Mouse (Mus musculus) liver, embryonic 11.5 days (tissue): ENCODE measurements at regions not wholly inside any gene's neighbourhood (a gene's known extent, or its start where the extent isn't known, plus 50 kb on each side); places are given as distances from the start of the nearest gene placed in this dataset.

Experiments
- ATAC-seq: fragments of 200-750 bp; cut with Nextera tagmentation; replicated peaks from 2 replicates; pipeline ENCODE4 v1.8.0; 2017; ENCODE audit warnings: moderate number of reproducible peaks, mild to moderate bottlenecking, moderate TSS enrichment, moderate library complexity; ENCODE audit not compliant: low FRiP score
- DNase-seq: peaks from one replicate; pipeline ENCODE4 v3.0.0-alpha.2; 2017; ENCODE audit warnings: low spot score
- H3K27ac ChIP-seq: fragments of 300-500 bp; sonication (generic); 2 replicates; pipeline ENCODE4 v1.5.1; 2014; ENCODE audit warnings: mild to moderate bottlenecking, low read depth, low read length, control low read depth
- H3K27me3 ChIP-seq: fragments of 300-500 bp; sonication (generic); replicated peaks from 2 replicates; pipeline ENCODE4 v1.6.1; 2014; ENCODE audit warnings: low read length, mixed read lengths; ENCODE audit not compliant: control insufficient read depth, insufficient read depth
- H3K36me3 ChIP-seq: fragments of 300-500 bp; sonication (generic); 2 replicates; pipeline ENCODE4 v1.6.1; 2014; ENCODE audit warnings: mild to moderate bottlenecking, low read length, moderate library complexity, mixed read lengths; ENCODE audit not compliant: control insufficient read depth, insufficient read depth
- H3K4me1 ChIP-seq: fragments of 300-500 bp; sonication (generic); replicated peaks from 2 replicates; pipeline ENCODE4 v1.6.1; 2014; ENCODE audit warnings: low read length, mixed read lengths; ENCODE audit not compliant: control insufficient read depth, insufficient read depth
- H3K4me2 ChIP-seq: fragments of 300-500 bp; sonication (generic); 2 replicates; pipeline ENCODE4 v1.6.1; 2014; ENCODE audit warnings: mild to moderate bottlenecking, control low read depth, moderate library complexity
- H3K4me3 ChIP-seq: fragments of 300-500 bp; sonication (generic); 2 replicates; pipeline ENCODE4 v1.5.1; 2014; ENCODE audit warnings: low read depth, low read length, control low read depth
- H3K9ac ChIP-seq: fragments of 300-500 bp; sonication (generic); 2 replicates; pipeline ENCODE4 v1.6.1; 2014; ENCODE audit warnings: low read depth, low read length, control low read depth
- H3K9me3 ChIP-seq: fragments of 300-500 bp; sonication (generic); 2 replicates; pipeline ENCODE4 v1.6.1; 2016; ENCODE audit warnings: low read length, inconsistent platforms, mixed read lengths; ENCODE audit not compliant: control insufficient read depth
- WGBS: fragments of 180-500 bp; shearing (Covaris S2); extraction: QIAGEN DNeasy Blood & Tissue Kit; methylation state at CpG from one replicate; pipeline ENCODE4 v1.1.7; 2014; 5-methylcytosine and 5-hydroxymethylcytosine counted together

GRCm38 (mm10) chr11:18495108-18495757 lies 523.6 kb downstream of the Meis1 start:
- no peak overlapping the region for H3K9ac ChIP-seq
- no peak overlapping the region for H3K4me2 ChIP-seq
- ATAC-seq (no peak), DNase-seq (no peak)
- H3K27me3 ChIP-seq, result no peaks in the 10 kb centered on the region
- H3K36me3 ChIP-seq, result no peaks in the 10 kb centered on the region
- WGBS, result 76% methylated on average over 6 of the region's 6 CpGs
- H3K4me1 ChIP-seq, result no peaks in the 10 kb centered on the region
- no peaks in the 10 kb centered on the region for H3K9me3 ChIP-seq
- no peak overlapping the region for H3K4me3 ChIP-seq
- no peak overlapping the region for H3K27ac ChIP-seq

GRCm38 (mm10) chr11:18493981-18494380 lies 524.8 kb downstream of the Meis1 start:
- no peaks in the 10 kb centered on the region for H3K4me1 ChIP-seq
- no peaks in the 10 kb centered on the region for H3K9me3 ChIP-seq
- DNase-seq (no peak), ATAC-seq (no peak)
- no peaks in the 10 kb centered on the region for H3K36me3 ChIP-seq
- H3K4me2 ChIP-seq, result no peak overlapping the region
- no peaks in the 10 kb centered on the region for H3K27me3 ChIP-seq
- no peak overlapping the region for H3K9ac ChIP-seq
- WGBS, result 74% methylated on average over 5 of the region's 5 CpGs
- no peak overlapping the region for H3K27ac ChIP-seq
- no peak overlapping the region for H3K4me3 ChIP-seq

GRCm38 (mm10) chr11:18493086-18493485 lies 525.7 kb downstream of the Meis1 start:
- Histone ChIP-seq H3K9ac (no peak overlapping the region), H3K4me3 (no peak overlapping the region), H3K9me3 (no peaks in the 10 kb centered on the region), H3K27ac (no peak overlapping the region), H3K27me3 (no peaks in the 10 kb centered on the region), H3K4me2 (no peak overlapping the region), H3K36me3 (no peaks in the 10 kb centered on the region), H3K4me1 (no peaks in the 10 kb centered on the region)
- no peak for ATAC-seq
- no peak for DNase-seq
- WGBS, result 50% methylated on average over 2 of the region's 2 CpGs

- Histone ChIP-seq H3K4me2 (no peak overlapping the region), H3K4me3 (no peak overlapping the region), H3K9ac (no peak overlapping the region), H3K36me3 (no peaks in the 10 kb centered on the region), H3K27me3 (no peaks in the 10 kb centered on the region), H3K4me1 (no peaks in the 10 kb centered on the region), H3K9me3 (no peaks in the 10 kb centered on the region), H3K27ac (no peak overlapping the region)
- DNase-seq, result no peak
- ATAC-seq, result no peak
- 67% methylated on average over 9 of the region's 9 CpGs for WGBS
Measured at GRCm38 (mm10) chr11:18489517-18490256, 529.1 kb downstream of the Meis1 start.

GRCm38 (mm10) chr11:18478841-18479240 lies 525.2 kb upstream of the Etaa1 start:
- no peaks in the 10 kb centered on the region for H3K36me3 ChIP-seq
- H3K27ac ChIP-seq, result no peak overlapping the region
- ATAC-seq (no peak), DNase-seq (no peak)
- H3K9ac ChIP-seq, result no peak overlapping the region
- no peaks in the 10 kb centered on the region for H3K9me3 ChIP-seq
- H3K4me3 ChIP-seq, result no peak overlapping the region
- H3K4me1 ChIP-seq, result no peaks in the 10 kb centered on the region
- H3K27me3 ChIP-seq, result no peaks in the 10 kb centered on the region
- no peak overlapping the region for H3K4me2 ChIP-seq

GRCm38 (mm10) chr11:18451271-18451670 lies 497.6 kb upstream of the Etaa1 start:
- Histone ChIP-seq H3K9me3 (no peaks in the 10 kb centered on the region), H3K36me3 (no peaks in the 10 kb centered on the region), H3K9ac (no peak overlapping the region), H3K4me2 (no peak overlapping the region), H3K27me3 (no peaks in the 10 kb centered on the region), H3K4me3 (no peak overlapping the region), H3K27ac (no peak overlapping the region), H3K4me1 (no peaks in the 10 kb centered on the region)
- no peak for DNase-seq
- ATAC-seq, result no peak
- WGBS, result 68% methylated on average over 3 of the region's 3 CpGs

- Histone ChIP-seq H3K4me2 (no peak overlapping the region), H3K9me3 (no peaks in the 10 kb centered on the region), H3K4me1 (no peaks in the 10 kb centered on the region), H3K27ac (no peak overlapping the region), H3K36me3 (no peaks in the 10 kb centered on the region), H3K9ac (no peak overlapping the region), H3K27me3 (no peaks in the 10 kb centered on the region), H3K4me3 (no peak overlapping the region)
- 77% methylated on average over 1 of the region's 1 CpGs for WGBS
- DNase-seq (no peak), ATAC-seq (no peak)
Measured at GRCm38 (mm10) chr11:18448879-18449278, 495.2 kb upstream of the Etaa1 start.

- Histone ChIP-seq H3K4me2 (no peak overlapping the region), H3K4me3 (no peak overlapping the region), H3K27me3 (no peaks in the 10 kb centered on the region), H3K9me3 (no peaks in the 10 kb centered on the region), H3K4me1 (no peaks in the 10 kb centered on the region), H3K9ac (no peak overlapping the region), H3K36me3 (no peaks in the 10 kb centered on the region), H3K27ac (no peak overlapping the region)
- WGBS, result 77% methylated on average over 8 of the region's 8 CpGs
- no peak for ATAC-seq
- DNase-seq, result no peak
Measured at GRCm38 (mm10) chr11:18444600-18444999, 490.9 kb upstream of the Etaa1 start.

- Histone ChIP-seq H3K9me3 (no peaks in the 10 kb centered on the region), H3K4me1 (no peaks in the 10 kb centered on the region), H3K9ac (no peak overlapping the region), H3K27me3 (no peaks in the 10 kb centered on the region), H3K36me3 (no peaks in the 10 kb centered on the region), H3K4me2 (no peak overlapping the region), H3K4me3 (no peak overlapping the region), H3K27ac (no peak overlapping the region)
- ATAC-seq, result no peak
- WGBS, result 69% methylated on average over 5 of the region's 5 CpGs
- no peak for DNase-seq
Measured at GRCm38 (mm10) chr11:18444101-18444500, 490.4 kb upstream of the Etaa1 start.
